Mouse (Mus musculus): ENCODE data around the gene Pax7. TPM values are rescaled to one million over a fixed set of nuclear protein-coding genes. Genes with fewer than 3 reads are reported as not detected.
A peak's percentile ranks its signal among the peaks of the same experiment; 100 is the strongest.

Gene Pax7
- total RNA-seq, 4 experiments from 2014 or later: 0.54 to 1.1 (median 0.92) TPM

GRCm38 (mm10) chr4:139756931-139757330 is 76.4 kb downstream of the Pax7 start:
- DNase-seq (ENCODE audit: low spot score in 2 of 2): no peak

DNA sequence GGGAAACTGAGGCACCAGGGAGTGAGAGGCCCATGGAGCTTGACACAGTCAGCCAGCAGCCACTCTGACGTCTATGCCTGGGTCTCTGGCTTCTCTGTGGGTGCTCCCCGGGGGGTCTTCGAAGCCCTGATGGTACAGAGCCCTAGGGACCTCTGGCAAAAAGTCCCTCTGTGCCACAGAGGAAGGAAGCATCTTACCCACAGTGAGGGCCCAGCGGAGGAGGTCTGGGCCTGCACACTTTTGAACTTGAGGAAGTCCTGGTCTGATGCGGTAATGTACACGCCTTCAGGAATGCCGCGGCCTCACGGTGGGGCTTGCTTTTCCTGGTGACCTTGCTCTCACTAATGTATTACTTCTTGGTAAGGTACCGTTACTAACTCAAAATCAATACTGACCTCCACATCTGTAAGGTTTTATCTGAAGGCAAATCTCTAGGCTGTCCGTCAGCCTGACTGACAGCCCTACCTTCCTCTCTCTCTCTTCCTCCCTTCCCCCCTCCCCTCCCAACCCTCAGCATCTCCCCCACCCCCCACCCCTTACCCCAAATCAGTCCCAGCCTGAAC is 79.1 kb downstream of the Pax7 start:
- no peak for DNase-seq (ENCODE audit: low spot score in 2 of 2)

- DNase-seq (ENCODE audit: low spot score in 2 of 2): no peak
These were observed 82.4 kb downstream of the Pax7 start for GRCm38 (mm10) chr4:139750926-139751325.

GRCm38 (mm10) chr4:139747190-139747936 is 86.0 kb downstream of the Pax7 start:
- DNase-seq (ENCODE audit: low spot score in 2 of 2): peak in 1 of 2 experiments; percentile 31

DNA sequence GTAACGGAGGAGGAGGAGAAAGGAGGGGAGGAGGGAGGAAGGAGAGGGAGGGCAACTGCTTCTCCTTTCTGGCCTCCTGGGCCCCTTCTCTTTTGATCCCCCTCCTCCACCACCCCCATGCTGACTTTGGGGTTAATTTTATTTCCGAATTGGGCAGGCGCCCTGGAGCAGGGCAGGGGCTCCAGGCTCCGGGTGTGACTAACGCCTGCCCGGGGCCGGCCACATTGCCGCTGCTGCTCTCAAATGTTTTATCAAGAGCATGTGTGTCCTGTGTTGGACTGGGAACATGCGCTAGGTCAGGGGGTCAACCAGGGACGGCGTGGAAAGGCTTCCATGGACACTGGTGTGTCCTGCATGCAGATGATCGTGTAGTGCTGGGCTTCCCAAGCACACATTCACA is 87.2 kb downstream of the Pax7 start:
- DNase-seq (ENCODE audit: low spot score in 2 of 2): no peak

GRCm38 (mm10) chr4:139744765-139745395 is 88.4 kb downstream of the Pax7 start:
- DNase-seq (ENCODE audit: low spot score in 2 of 2): peak in 1 of 2 experiments; percentile 14

DNA sequence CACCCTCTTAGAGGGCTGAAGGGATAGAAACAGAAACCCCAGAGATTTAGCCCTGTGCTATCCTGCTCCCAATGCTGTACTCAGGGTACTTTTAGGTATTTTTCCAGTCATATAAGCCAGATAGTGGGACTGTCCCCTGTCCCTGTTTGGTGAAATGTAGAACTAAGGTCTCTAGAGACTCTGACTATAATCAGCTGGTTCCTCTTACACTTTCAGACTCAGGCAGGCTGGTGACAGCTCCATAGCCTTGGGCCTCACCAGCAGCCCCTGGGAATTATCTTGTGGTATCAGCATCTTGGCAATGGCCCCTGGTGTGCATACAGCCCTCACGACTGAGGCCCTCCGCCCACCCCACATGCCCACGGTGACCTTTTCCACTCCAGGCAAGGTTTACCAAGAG is 89.7 kb downstream of the Pax7 start:
- DNase-seq (ENCODE audit: low spot score in 2 of 2): no peak

GRCm38 (mm10) chr4:139737035-139737434 is 96.3 kb downstream of the Pax7 start:
- no peak for DNase-seq (ENCODE audit: low spot score in 2 of 2)

DNA sequence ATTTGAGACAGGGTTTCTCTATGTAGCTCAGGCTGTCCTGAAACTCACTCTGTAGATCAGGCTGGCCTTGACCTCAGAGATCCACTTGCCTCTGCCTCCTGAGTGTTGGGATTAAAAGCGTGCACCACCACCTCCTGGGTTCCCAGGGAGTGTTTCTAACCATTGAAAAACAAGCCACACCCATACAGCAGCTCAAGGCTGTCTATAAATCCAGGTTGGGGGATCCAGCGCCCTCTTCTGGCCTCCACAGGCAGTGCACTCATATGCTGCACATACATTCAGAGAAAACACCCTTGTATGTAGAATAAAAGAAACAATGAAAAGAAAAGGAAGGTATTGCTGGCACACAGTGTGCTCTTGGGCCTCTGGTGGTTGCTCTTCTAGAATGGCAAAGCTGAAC is 106.2 kb downstream of the Pax7 start:
- DNase-seq (ENCODE audit: low spot score in 2 of 2): no peak

- DNase-seq (ENCODE audit: low spot score in 2 of 2): no peak
These were observed 107.9 kb downstream of the Pax7 start for GRCm38 (mm10) chr4:139725421-139725820.

DNA sequence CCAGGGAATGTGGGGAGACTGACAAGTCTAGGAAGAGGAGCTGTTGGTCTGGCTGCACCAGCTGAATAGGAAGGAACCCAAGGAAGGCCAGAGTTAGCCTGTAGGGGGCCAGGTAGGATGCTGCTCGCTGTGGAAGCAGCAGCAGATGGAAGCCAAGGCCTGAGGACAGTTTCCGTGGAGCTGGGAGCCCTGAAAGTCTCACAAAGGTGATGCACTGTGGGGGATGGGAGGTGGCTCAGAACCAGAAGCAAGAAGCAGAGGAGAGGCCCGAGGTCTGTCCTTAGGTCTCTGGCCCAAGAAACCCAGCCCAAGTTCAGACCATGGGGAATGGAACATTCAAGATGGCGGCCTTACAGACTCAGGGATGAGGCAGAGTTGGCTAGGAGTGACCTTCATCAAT is 109.0 kb downstream of the Pax7 start:
- DNase-seq (ENCODE audit: low spot score in 2 of 2): no peak

DNA sequence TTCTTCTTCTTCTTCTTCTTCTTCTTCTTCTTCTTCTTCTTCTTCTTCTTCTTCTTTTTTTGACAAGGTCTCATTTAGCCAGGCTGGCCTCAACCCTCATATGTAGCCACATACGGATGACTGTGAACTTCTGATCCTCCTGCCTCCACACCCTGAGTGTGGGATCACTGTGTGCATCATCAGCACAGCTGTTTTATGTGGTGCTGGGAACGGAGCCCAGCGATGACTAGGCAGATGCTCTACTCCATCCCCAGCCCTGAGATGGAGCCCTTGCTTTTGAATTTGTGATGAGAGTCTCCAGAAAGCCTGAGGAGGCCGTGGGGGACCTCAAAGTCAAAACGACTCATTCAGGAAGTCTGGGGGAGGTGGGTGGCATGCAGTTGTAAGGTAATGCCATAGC is 114.3 kb downstream of the Pax7 start:
- DNase-seq (ENCODE audit: low spot score in 2 of 2): no peak

DNA sequence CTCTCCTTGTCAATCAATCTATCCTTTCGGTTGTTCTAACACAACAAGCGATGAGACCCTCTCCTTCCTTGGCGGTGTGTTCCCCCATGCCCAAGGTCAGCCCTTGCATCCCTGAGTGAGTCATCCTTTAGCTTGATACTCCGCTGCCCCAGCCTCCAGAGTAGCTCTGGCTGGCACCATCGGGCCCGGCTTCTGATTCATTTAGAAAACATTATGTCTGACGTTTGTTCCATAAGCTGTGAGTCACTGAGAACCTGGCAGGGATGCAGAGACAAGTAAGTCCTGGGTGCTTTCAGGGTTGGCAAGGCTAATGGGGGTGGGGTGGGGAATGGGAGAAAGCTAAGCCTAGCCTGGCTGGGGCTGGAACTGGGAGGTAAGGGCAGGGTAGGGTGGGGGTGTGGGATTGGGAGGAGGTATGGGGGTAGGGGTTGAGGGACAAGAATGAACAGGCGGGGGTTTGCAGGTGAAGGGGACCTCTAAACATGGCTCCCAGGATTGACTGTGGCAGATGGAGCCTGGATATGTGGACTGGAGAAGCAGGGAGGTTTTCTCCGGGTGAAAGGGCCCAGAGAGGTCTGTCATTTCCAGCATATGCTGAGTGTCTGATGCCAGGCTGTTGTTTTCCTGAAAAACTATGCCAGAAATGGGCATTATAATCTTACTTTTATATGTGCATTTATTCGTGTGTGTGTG is 116.7 kb downstream of the Pax7 start:
- no peak for DNase-seq (ENCODE audit: low spot score in 2 of 2)

DNA sequence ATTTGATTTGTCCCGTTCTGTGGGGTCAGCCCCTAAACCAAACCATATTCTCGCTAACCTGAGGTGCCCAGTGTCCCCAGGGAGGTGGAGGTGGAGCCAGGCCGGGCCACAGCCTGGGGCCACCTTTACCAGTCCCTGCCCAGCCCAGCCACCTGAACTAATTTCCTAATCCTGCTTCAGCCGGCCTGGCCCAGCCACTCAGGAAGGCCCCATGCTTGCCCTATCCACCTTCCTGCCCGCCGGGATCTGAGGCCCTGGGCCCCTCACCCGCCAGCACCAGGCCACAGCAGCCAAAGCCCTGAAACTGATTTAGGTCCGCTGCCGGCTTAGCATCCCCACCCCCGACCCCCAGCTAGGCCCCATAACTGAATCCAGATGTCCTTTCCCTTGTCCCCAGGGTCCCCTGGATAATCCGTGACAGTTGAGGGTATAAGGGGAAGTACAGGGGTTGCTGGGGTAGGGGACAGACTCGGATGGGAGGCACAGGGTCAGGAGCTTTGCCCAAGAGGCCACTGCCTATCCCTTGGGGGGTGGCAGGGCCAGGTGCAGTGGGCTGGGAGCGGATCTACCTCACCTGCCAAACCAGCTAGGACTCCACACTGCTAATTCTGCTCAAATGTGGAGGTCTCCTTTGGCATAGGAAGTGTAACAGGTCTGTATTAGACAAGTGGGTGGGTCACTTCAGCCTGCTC is 117.9 kb downstream of the Pax7 start:
- no peak for DNase-seq (ENCODE audit: low spot score in 2 of 2)

GRCm38 (mm10) chr4:139710467-139711334 is 122.6 kb downstream of the Pax7 start:
- DNase-seq (ENCODE audit: low spot score in 2 of 2): no peak

- no peak for DNase-seq (ENCODE audit: low spot score in 2 of 2)
These were observed 127.3 kb downstream of the Pax7 start for GRCm38 (mm10) chr4:139705986-139706385.

DNA sequence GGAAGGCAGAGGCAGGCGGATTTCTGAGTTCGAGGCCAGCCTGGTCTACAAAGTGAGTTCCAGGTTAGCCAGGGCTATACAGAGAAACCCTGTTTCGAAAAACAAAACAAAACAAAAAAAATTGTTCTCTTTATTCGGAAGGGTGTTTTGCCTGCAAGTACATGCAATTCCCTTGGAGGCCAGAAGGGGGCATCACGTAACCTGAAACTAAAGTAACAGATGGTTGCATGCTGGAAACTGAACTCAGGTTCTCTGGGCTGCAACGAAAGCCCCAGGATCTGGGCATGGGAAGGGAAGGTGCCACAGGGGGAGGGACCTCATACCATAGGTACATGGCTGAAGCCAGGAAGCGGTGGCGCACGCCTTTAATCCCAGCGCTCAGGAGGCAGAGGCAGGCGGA is 129.9 kb downstream of the Pax7 start:
- DNase-seq (ENCODE audit: low spot score in 2 of 2): no peak

GRCm38 (mm10) chr4:139702914-139703313 is 130.4 kb downstream of the Pax7 start:
- no peak for DNase-seq (ENCODE audit: low spot score in 2 of 2)

DNA sequence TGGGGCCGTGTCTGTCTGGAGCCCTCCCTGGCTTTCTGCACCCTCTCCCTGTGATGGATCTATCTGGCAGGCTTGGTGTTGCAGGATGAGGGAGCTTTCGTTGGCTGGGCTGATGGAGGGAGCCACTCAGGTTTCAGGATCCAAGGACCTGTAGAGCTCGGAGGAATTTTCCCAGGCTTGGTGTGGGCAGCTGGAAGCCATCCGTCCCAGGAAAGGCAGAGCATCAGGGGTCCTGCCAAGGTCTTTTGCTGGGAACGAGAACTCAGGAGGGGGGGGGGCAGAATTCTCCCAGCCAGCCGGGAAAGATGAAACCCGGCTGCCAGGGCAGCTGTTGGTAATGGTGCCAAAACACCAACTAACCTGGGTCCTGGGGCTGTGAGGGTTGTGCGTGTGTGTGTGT is 134.7 kb downstream of the Pax7 start:
- no peak for DNase-seq (ENCODE audit: low spot score in 2 of 2)

DNA sequence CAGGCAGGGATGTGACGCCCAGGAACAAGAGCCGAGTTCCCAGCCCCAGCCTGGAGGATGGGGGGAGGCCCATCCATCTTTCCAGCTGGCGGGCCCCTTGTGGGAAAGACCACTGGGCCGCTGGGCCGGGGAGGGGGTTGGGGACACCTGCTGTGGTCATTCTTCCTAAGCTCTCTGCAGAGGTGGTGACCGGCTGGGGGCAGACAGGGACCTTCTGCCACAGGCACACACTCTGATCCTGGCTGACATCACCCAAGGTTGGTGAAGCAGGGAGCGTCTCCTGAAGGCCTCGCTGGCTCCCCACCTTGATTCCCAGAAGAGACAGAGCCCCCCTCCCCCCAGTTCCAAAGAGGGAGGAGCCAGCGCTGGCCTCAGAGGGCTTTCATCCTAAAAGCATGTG is 135.6 kb downstream of the Pax7 start:
- DNase-seq (ENCODE audit: low spot score in 2 of 2): no peak

DNA sequence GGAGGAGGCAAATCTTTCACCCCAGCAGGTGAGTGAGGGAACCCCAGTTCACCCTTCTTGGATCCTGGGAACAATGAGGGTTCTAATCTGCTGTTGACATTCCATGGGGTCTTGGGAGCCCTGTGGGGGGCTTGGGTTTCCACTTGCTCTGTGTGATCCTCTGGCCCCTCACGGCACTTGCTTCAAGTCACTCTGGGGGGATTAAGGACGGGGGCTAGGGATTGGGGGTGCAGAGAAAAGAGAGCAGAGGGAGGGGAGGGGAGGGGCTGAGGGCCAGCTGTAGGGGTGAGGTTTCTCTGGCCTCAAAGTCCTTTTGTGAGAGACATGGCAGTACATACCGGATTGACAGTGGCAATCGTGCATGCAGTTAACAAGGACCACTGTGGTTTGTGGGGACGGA is 140.0 kb downstream of the Pax7 start:
- no peak for DNase-seq (ENCODE audit: low spot score in 2 of 2)

Measured in gastrocnemius, adult 8-10 months (tissue).